Mouse (Mus musculus): Measurements from ENCODE around the gene Rft1. TPM values are rescaled to one million over a fixed set of nuclear protein-coding genes. Genes with fewer than 3 reads are reported as not detected.

Rft1 gene
- polyA plus RNA-seq, 3 experiments from 2014 or later: 10.9 to 17.1 (median 15.5) TPM

DNA sequence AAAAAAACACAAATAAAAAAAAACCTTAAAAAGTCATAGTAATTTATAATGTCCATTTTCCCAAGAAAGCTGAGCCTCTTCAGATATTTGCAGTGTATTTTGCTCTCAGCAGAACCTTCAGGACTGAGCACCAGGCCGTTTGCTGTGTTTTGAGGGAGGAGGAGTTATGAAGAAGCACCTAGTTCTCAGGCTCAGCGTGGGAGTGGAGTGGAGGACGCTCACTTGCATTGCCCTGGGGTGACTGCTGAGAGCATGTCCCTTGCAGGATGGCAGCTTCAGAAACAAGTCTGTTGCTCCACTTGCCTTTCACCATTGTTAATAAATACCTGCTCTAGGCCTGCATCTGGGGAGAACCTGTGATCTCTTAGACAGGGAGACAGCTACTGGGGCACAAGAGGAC is 81.7 kb downstream of the Rft1 start:
- ATAC-seq: peak; percentile 57

GRCm38 (mm10) chr14:30736413-30736812 is 82.3 kb downstream of the Rft1 start:
- ATAC-seq: peak; percentile 25

Other genes with a start within 250 kb of the Rft1 start
- 10 to 100 TPM; 29.6 to 54.4 (median 36.3) TPM for gene Dcp1a, start 174.8 kb upstream of the Rft1 start, polyA plus RNA-seq (2017; shearing (Covaris generic))
- 1 to 10 TPM; 1.4 to 3.4 (median 2.8) TPM for gene Cacna1d, start 162.9 kb upstream of the Rft1 start, polyA plus RNA-seq (2017; shearing (Covaris generic))
- 100 to 1,000 TPM; 203 to 235 (median 209) TPM for gene Tkt, start 106.0 kb upstream of the Rft1 start, polyA plus RNA-seq (2017; shearing (Covaris generic))
- 10 to 100 TPM; 23.4 to 30.9 (median 28.3) TPM for gene Prkcd, start 28.1 kb upstream of the Rft1 start, polyA plus RNA-seq (2017; shearing (Covaris generic))
- 1 to 10 TPM; 7.1 to 9.9 (median 9.4) TPM for gene Sfmbt1, start 60.5 kb downstream of the Rft1 start, polyA plus RNA-seq (2017; shearing (Covaris generic))
- gene Tmem110, start 171.2 kb downstream of the Rft1 start, polyA plus RNA-seq (2017; shearing (Covaris generic)): 1 to 10 TPM; 6.2 to 7.5 (median 6.6) TPM
- gene Mustn1, start 224.8 kb downstream of the Rft1 start, polyA plus RNA-seq (2017; shearing (Covaris generic)): 1 to 10 TPM in 2 of 3 experiments, under 1 TPM in 1; 0.49 to 1.3 (median 1.1) TPM
- gene Itih4, start 232.1 kb downstream of the Rft1 start, polyA plus RNA-seq (2017; shearing (Covaris generic)): not detected

Measured in inflammation-experienced regulatory T-cells, adult 6 months (primary cell).